Mouse (Mus musculus) limb, embryonic 10.5 days (tissue): ENCODE measurements at regions not wholly inside any gene's neighbourhood (a gene's known extent, or its start where the extent isn't known, plus 50 kb on each side); places are given as distances from the start of the nearest gene placed in this dataset.

Experiments used
- DNase-seq: peaks from one replicate; pipeline ENCODE4 v3.0.0-alpha.2; 2017; ENCODE audit warnings: low spot score
- H3K27ac ChIP-seq: fragments of 300-500 bp; sonication (generic); 2 replicates; pipeline ENCODE4 v1.5.1; 2016; ENCODE audit warnings: mild to moderate bottlenecking
- H3K27me3 ChIP-seq: fragments of 300-500 bp; sonication (generic); 2 replicates; pipeline ENCODE4 v1.6.1; 2016; ENCODE audit warnings: low read depth, mild to moderate bottlenecking; ENCODE audit not compliant: poor library complexity, severe bottlenecking
- H3K36me3 ChIP-seq: fragments of 300-500 bp; sonication (generic); 2 replicates; pipeline ENCODE4 v1.6.1; 2016; ENCODE audit warnings: mild to moderate bottlenecking, moderate library complexity
- H3K4me1 ChIP-seq: fragments of 300-500 bp; sonication (generic); 2 replicates; pipeline ENCODE4 v1.6.1; 2016
- H3K4me3 ChIP-seq: fragments of 300-500 bp; sonication (generic); 2 replicates; pipeline ENCODE4 v1.5.1; 2016; ENCODE audit warnings: mild to moderate bottlenecking, moderate library complexity
- H3K9me3 ChIP-seq: fragments of 300-500 bp; sonication (generic); replicated peaks from 2 replicates; pipeline ENCODE4 v1.6.1; 2016; ENCODE audit warnings: mild to moderate bottlenecking
- WGBS: fragments of 180-500 bp; shearing (Covaris S2); methylation state at CpG from one replicate; pipeline ENCODE4 v1.1.7; 2016; 5-methylcytosine and 5-hydroxymethylcytosine counted together

DNA sequence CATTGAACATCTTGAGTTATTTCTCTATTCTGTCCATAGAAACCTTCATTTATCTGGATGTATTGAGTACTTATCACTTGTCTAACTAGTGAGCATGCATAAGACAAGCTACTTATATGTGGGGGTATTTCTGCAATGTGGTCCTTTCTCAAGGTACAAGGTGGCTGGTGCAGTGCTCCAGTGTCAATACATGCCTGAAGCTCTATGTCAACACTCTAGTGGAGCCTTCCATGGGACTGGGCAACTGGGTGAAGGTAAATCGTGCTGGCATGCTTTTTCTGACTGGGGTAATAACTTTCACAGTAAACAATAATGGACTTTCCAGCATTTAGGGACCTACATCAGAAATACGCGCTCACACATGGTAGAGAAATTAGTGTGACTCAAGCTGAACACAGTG, 750.9 kb downstream of the 1700064H15Rik start:
- no peak for DNase-seq
- H3K9me3 ChIP-seq: no peaks in the 10 kb centered on the region
- WGBS: 89% methylated on average over 3 of the region's 3 CpGs
- H3K36me3 ChIP-seq: no peaks in the 10 kb centered on the region
- H3K27me3 ChIP-seq: no peaks in the 10 kb centered on the region
- no peak overlapping the region for H3K4me3 ChIP-seq
- no peaks in the 10 kb centered on the region for H3K4me1 ChIP-seq
- H3K27ac ChIP-seq: no peak overlapping the region

GRCm38 (mm10) chr3:18881186-18881585, 747.3 kb downstream of the 1700064H15Rik start:
- Histone ChIP-seq H3K27ac (no peak overlapping the region), H3K4me1 (no peaks in the 10 kb centered on the region), H3K4me3 (no peak overlapping the region), H3K36me3 (no peaks in the 10 kb centered on the region), H3K27me3 (no peaks in the 10 kb centered on the region), H3K9me3 (no peaks in the 10 kb centered on the region)
- no peak for DNase-seq
- 78% methylated on average over 2 of the region's 2 CpGs for WGBS

- Histone ChIP-seq H3K36me3 (no peaks in the 10 kb centered on the region), H3K27me3 (no peaks in the 10 kb centered on the region), H3K27ac (no peak overlapping the region), H3K9me3 (no peaks in the 10 kb centered on the region), H3K4me3 (no peak overlapping the region), H3K4me1 (no peaks in the 10 kb centered on the region)
- DNase-seq: no peak
- 95% methylated on average over 2 of the region's 2 CpGs for WGBS
These were observed 735.7 kb downstream of the 1700064H15Rik start for GRCm38 (mm10) chr3:18892813-18893212.

DNA sequence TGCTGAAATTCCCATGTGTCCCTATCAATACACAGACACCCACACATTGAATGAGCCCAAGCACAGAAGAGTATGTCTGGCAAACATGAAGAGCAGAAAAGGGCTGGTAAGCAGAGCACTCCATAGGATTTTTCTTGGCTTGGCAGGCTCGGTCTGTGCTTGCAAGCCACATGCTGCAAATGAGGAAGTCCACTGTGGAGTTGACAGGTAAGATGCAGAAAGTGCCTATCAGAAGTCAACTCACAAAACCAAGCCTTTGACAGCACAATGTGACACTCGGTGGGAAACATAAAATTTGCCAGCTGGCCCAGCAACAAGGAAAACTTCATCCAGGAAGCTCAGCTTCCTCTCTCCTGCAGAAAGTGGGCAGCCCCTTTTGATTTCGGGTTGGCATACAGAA, 722.7 kb downstream of the 1700064H15Rik start:
- no peak for DNase-seq
- no peaks in the 10 kb centered on the region for H3K9me3 ChIP-seq
- 78% methylated on average over 3 of the region's 3 CpGs for WGBS
- H3K36me3 ChIP-seq: no peaks in the 10 kb centered on the region
- no peak overlapping the region for H3K4me3 ChIP-seq
- H3K4me1 ChIP-seq: no peaks in the 10 kb centered on the region
- no peak overlapping the region for H3K27ac ChIP-seq
- no peaks in the 10 kb centered on the region for H3K27me3 ChIP-seq

DNA sequence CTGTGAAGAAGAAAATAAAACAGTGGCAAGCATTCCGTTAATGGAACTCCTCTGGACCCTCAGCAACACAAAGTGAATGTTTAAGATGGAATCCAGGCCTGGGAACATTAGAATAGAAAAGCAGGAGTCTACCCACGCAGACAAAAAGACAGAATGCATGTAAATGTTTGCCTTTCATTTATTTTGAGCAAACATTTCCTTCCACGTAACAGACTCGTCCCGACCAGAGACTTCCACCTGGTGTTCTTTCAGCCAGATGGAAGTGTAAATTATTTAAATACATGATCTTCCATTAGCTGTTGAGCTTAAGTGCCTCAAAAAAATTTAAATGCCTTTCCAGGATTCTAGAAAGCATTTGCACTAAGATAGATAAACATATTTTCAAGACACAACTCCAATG, 722.3 kb downstream of the 1700064H15Rik start:
- no peak for DNase-seq
- H3K9me3 ChIP-seq: no peaks in the 10 kb centered on the region
- no peaks in the 10 kb centered on the region for H3K27me3 ChIP-seq
- WGBS: 86% methylated on average over 5 of the region's 5 CpGs
- no peak overlapping the region for H3K27ac ChIP-seq
- H3K4me1 ChIP-seq: no peaks in the 10 kb centered on the region
- H3K4me3 ChIP-seq: no peak overlapping the region
- H3K36me3 ChIP-seq: no peaks in the 10 kb centered on the region

GRCm38 (mm10) chr3:18908737-18909136, 719.7 kb downstream of the 1700064H15Rik start:
- Histone ChIP-seq H3K27me3 (no peaks in the 10 kb centered on the region), H3K9me3 (no peaks in the 10 kb centered on the region), H3K36me3 (no peaks in the 10 kb centered on the region), H3K27ac (no peak overlapping the region), H3K4me3 (no peak overlapping the region), H3K4me1 (no peaks in the 10 kb centered on the region)
- DNase-seq: no peak
- 97% methylated on average over 1 of the region's 1 CpGs for WGBS

- H3K4me1 ChIP-seq: no peaks in the 10 kb centered on the region
- H3K36me3 ChIP-seq: no peaks in the 10 kb centered on the region
- no peaks in the 10 kb centered on the region for H3K9me3 ChIP-seq
- no peak for DNase-seq
- H3K4me3 ChIP-seq: no peak overlapping the region
- no peak overlapping the region for H3K27ac ChIP-seq
- H3K27me3 ChIP-seq: no peaks in the 10 kb centered on the region
- WGBS: 86% methylated on average over 3 of the region's 3 CpGs
These were observed 699.9 kb downstream of the 1700064H15Rik start for GRCm38 (mm10) chr3:18928401-18929104.

GRCm38 (mm10) chr3:18929105-18929492, 699.4 kb downstream of the 1700064H15Rik start:
- no peaks in the 10 kb centered on the region for H3K36me3 ChIP-seq
- DNase-seq: no peak
- 93% methylated on average over 3 of the region's 3 CpGs for WGBS
- H3K27ac ChIP-seq: no peak overlapping the region
- H3K9me3 ChIP-seq: no peaks in the 10 kb centered on the region
- no peaks in the 10 kb centered on the region for H3K4me1 ChIP-seq
- H3K4me3 ChIP-seq: no peak overlapping the region
- no peaks in the 10 kb centered on the region for H3K27me3 ChIP-seq

DNA sequence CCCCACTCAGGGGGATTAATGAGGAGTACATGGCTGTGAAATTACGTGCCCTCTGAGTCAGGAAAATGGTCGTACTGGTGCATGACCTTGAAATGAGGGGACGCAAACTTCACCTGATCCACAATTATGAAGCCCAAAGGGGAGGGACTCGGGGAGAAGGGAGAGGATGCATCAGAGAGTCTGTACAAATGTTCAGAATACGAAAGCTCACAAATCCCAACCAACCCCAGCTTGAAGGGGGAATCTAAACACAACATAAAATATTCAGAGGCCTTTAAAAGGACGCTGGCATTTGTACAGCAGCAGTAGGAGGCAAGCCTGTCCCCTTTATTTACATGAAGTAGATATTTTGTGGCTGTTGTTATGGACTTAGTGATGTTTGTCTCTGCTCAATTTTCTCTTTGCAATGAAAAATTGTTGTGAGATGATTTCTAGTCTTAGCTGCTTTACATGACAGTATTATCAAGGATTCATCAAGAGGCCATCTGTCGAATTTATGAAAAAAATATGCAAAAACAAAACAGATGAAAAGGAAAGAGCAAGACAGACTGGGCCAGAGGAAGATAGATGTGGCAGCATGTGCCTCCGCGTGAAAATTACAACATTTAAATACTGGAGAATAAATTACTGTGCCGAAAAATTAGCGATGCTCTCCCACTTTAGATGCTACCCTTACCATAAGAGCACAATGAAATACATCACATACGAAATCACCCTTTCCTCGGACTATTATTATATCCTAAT, 695.3 kb downstream of the 1700064H15Rik start:
- Histone ChIP-seq H3K27me3 (no peaks in the 10 kb centered on the region), H3K4me1 (no peaks in the 10 kb centered on the region), H3K27ac (no peak overlapping the region), H3K9me3 (no peaks in the 10 kb centered on the region), H3K36me3 (no peaks in the 10 kb centered on the region), H3K4me3 (no peak overlapping the region)
- DNase-seq: no peak
- 83% methylated on average over 13 of the region's 13 CpGs for WGBS

DNA sequence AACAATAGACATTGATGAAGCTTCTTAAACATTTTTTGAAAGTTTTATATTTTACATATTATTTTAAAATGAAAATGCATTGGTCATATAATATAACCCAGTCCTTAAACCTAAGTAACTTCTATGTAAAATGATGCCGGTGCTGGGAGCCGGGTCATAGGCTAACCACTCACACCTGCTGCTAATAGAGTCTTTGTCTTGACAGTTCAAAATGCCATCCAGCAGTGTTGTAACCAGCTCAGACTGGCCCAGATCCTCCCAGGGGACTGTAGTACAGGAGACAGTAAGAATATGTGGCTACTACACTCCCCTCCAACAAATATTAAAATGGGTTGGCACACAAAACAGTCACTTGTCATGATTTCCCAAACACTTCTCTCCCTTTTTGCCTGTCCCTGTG, 693.6 kb downstream of the 1700064H15Rik start:
- Histone ChIP-seq H3K9me3 (no peaks in the 10 kb centered on the region), H3K4me3 (no peak overlapping the region), H3K27ac (no peak overlapping the region), H3K27me3 (no peaks in the 10 kb centered on the region), H3K36me3 (no peaks in the 10 kb centered on the region), H3K4me1 (no peaks in the 10 kb centered on the region)
- DNase-seq: no peak
- 67% methylated on average over 2 of the region's 2 CpGs for WGBS

- no peaks in the 10 kb centered on the region for H3K9me3 ChIP-seq
- no peak overlapping the region for H3K27ac ChIP-seq
- H3K4me1 ChIP-seq: no peaks in the 10 kb centered on the region
- DNase-seq: no peak
- 83% methylated on average over 20 of the region's 20 CpGs for WGBS
- no peaks in the 10 kb centered on the region for H3K36me3 ChIP-seq
- H3K4me3 ChIP-seq: no peak overlapping the region
- no peaks in the 10 kb centered on the region for H3K27me3 ChIP-seq
These were observed 690.9 kb downstream of the 1700064H15Rik start for GRCm38 (mm10) chr3:18937333-18938122.

- WGBS: 92% methylated on average over 11 of the region's 11 CpGs
- Histone ChIP-seq H3K4me3 (no peak overlapping the region), H3K27me3 (no peaks in the 10 kb centered on the region), H3K36me3 (no peaks in the 10 kb centered on the region), H3K27ac (no peak overlapping the region), H3K4me1 (no peaks in the 10 kb centered on the region), H3K9me3 (no peaks in the 10 kb centered on the region)
- no peak for DNase-seq
These were observed 686.9 kb downstream of the 1700064H15Rik start for GRCm38 (mm10) chr3:18941301-18942177.
